Mouse (Mus musculus): ENCODE results near the gene Kxd1. TPM values are rescaled to one million over a fixed set of nuclear protein-coding genes. Genes with fewer than 3 reads are reported as not detected.
A peak's percentile ranks its signal among the peaks of the same experiment; 100 is the strongest.

Gene Kxd1
- total and polyA plus RNA-seq, 2 experiments: 36.7 to 72.3 TPM

- DNase-seq (ENCODE audit: extremely low read depth, low read depth, low spot score): peak; percentile 76
- Histone ChIP-seq H3K36me3 (ENCODE audit: control insufficient read depth, insufficient read depth, low read length) (no peaks in the 10 kb centered on the region; the same call in 1 of the 2 replicates), H3K4me1 (ENCODE audit: control insufficient read depth, insufficient read depth, low read length) (peaks cover 71% of the 10 kb centered on the region), H3K27ac (replicated peaks; ENCODE audit: insufficient read depth, low read depth, low read length) (peak overlapping the region; percentile 7), H3K79me2 (ENCODE audit: control insufficient read depth, insufficient read depth, low read length) (peaks cover 65% of the 10 kb centered on the region), H3K27me3 (ENCODE audit: control insufficient read depth, insufficient read depth, low read length) (no peaks in the 10 kb centered on the region), H3K9ac (ENCODE audit: low read depth, low read length) (no peak overlapping the region), H3K4me3 (ENCODE audit: insufficient read depth, low read depth, low read length) (no peak overlapping the region)
- TF ChIP-seq CTCF (IDR thresholded peaks at IDR 0.05; ENCODE audit: low read depth, low read length) (no peak), POLR2A (IDR thresholded peaks at IDR 0.05; ENCODE audit: extremely low read depth, insufficient read depth, low read length) (no peak)
Observed at GRCm38 (mm10) chr8:70553740-70554139, 26.0 kb upstream of the Kxd1 start.

- Histone ChIP-seq H3K27me3 (ENCODE audit: control insufficient read depth, insufficient read depth, low read length) (no peaks in the 10 kb centered on the region), H3K9ac (ENCODE audit: low read depth, low read length) (no peak overlapping the region), H3K36me3 (ENCODE audit: control insufficient read depth, insufficient read depth, low read length) (no peaks in the 10 kb centered on the region; the same call in 1 of the 2 replicates), H3K79me2 (ENCODE audit: control insufficient read depth, insufficient read depth, low read length) (peaks cover 65% of the 10 kb centered on the region), H3K4me1 (ENCODE audit: control insufficient read depth, insufficient read depth, low read length) (peaks cover 70% of the 10 kb centered on the region), H3K4me3 (ENCODE audit: insufficient read depth, low read depth, low read length) (no peak overlapping the region), H3K27ac (replicated peaks; ENCODE audit: insufficient read depth, low read depth, low read length) (peak overlapping the region; percentile 33)
- WGBS: 0% methylated on average over 1 of the region's 1 CpGs
- TF ChIP-seq POLR2A (IDR thresholded peaks at IDR 0.05; ENCODE audit: extremely low read depth, insufficient read depth, low read length) (no peak), CTCF (IDR thresholded peaks at IDR 0.05; ENCODE audit: low read depth, low read length) (no peak)
- peak; percentile 70 for DNase-seq (ENCODE audit: extremely low read depth, low read depth, low spot score)
Observed at GRCm38 (mm10) chr8:70552836-70553235, 25.1 kb upstream of the Kxd1 start.

- Histone ChIP-seq H3K36me3 (ENCODE audit: control insufficient read depth, insufficient read depth, low read length) (no peaks in the 10 kb centered on the region; the same call in 1 of the 2 replicates), H3K79me2 (ENCODE audit: control insufficient read depth, insufficient read depth, low read length) (peaks cover 62% of the 10 kb centered on the region), H3K4me1 (ENCODE audit: control insufficient read depth, insufficient read depth, low read length) (peaks cover 68% of the 10 kb centered on the region), H3K27ac (replicated peaks; ENCODE audit: insufficient read depth, low read depth, low read length) (peak overlapping the region; percentile 54), H3K4me3 (ENCODE audit: insufficient read depth, low read depth, low read length) (no peak overlapping the region), H3K27me3 (ENCODE audit: control insufficient read depth, insufficient read depth, low read length) (no peaks in the 10 kb centered on the region), H3K9ac (ENCODE audit: low read depth, low read length) (peak overlapping the region; percentile 8; the same call in 1 of the 2 replicates)
- WGBS: 21% methylated on average over 3 of the region's 3 CpGs
- no peak for TF ChIP-seq CTCF (IDR thresholded peaks at IDR 0.05; ENCODE audit: low read depth, low read length)
- no peak for TF ChIP-seq POLR2A (IDR thresholded peaks at IDR 0.05; ENCODE audit: extremely low read depth, insufficient read depth, low read length)
- DNase-seq (ENCODE audit: extremely low read depth, low read depth, low spot score): no peak
Observed at GRCm38 (mm10) chr8:70551558-70552161, 23.9 kb upstream of the Kxd1 start.

- 86% methylated on average over 10 of the region's 10 CpGs for WGBS
- peaks cover 69% of the 10 kb centered on the region for H3K4me1 ChIP-seq (ENCODE audit: control insufficient read depth, insufficient read depth, low read length)
- no peak overlapping the region for H3K27ac ChIP-seq (replicated peaks; ENCODE audit: insufficient read depth, low read depth, low read length)
- TF ChIP-seq POLR2A (IDR thresholded peaks at IDR 0.05; ENCODE audit: extremely low read depth, insufficient read depth, low read length) (no peak), CTCF (IDR thresholded peaks at IDR 0.05; ENCODE audit: low read depth, low read length) (no peak)
- no peak overlapping the region for H3K9ac ChIP-seq (ENCODE audit: low read depth, low read length)
- no peaks in the 10 kb centered on the region; the same call in 1 of the 2 replicates for H3K36me3 ChIP-seq (ENCODE audit: control insufficient read depth, insufficient read depth, low read length)
- H3K27me3 ChIP-seq (ENCODE audit: control insufficient read depth, insufficient read depth, low read length): no peaks in the 10 kb centered on the region
- H3K79me2 ChIP-seq (ENCODE audit: control insufficient read depth, insufficient read depth, low read length): peaks cover 74% of the 10 kb centered on the region
- H3K4me3 ChIP-seq (ENCODE audit: insufficient read depth, low read depth, low read length): no peak overlapping the region
- no peak for DNase-seq (ENCODE audit: extremely low read depth, low read depth, low spot score)
Observed at GRCm38 (mm10) chr8:70549412-70550184, 21.8 kb upstream of the Kxd1 start.

GRCm38 (mm10) chr8:70547762-70548161, 20.0 kb upstream of the Kxd1 start:
- 62% methylated on average over 6 of the region's 6 CpGs for WGBS
- peaks cover 66% of the 10 kb centered on the region for H3K4me1 ChIP-seq (ENCODE audit: control insufficient read depth, insufficient read depth, low read length)
- H3K27ac ChIP-seq (replicated peaks; ENCODE audit: insufficient read depth, low read depth, low read length): no peak overlapping the region
- peaks cover 82% of the 10 kb centered on the region for H3K79me2 ChIP-seq (ENCODE audit: control insufficient read depth, insufficient read depth, low read length)
- no peak for TF ChIP-seq POLR2A (IDR thresholded peaks at IDR 0.05; ENCODE audit: extremely low read depth, insufficient read depth, low read length)
- no peak for TF ChIP-seq CTCF (IDR thresholded peaks at IDR 0.05; ENCODE audit: low read depth, low read length)
- no peaks in the 10 kb centered on the region; the same call in 1 of the 2 replicates for H3K36me3 ChIP-seq (ENCODE audit: control insufficient read depth, insufficient read depth, low read length)
- DNase-seq (ENCODE audit: extremely low read depth, low read depth, low spot score): no peak
- H3K27me3 ChIP-seq (ENCODE audit: control insufficient read depth, insufficient read depth, low read length): no peaks in the 10 kb centered on the region
- H3K4me3 ChIP-seq (ENCODE audit: insufficient read depth, low read depth, low read length): no peak overlapping the region
- no peak overlapping the region for H3K9ac ChIP-seq (ENCODE audit: low read depth, low read length)
